Mouse (Mus musculus): ENCODE results near the gene Sco2. TPM values are rescaled to one million over a fixed set of nuclear protein-coding genes. Genes with fewer than 3 reads are reported as not detected.

Gene Sco2
- polyA plus RNA-seq (2015; fragmentation: Nextera tagmentation; extraction: Ambion mirVana): 5.5 and 5.6 TPM in 2 replicates

GRCm38 (mm10) chr15:89373762-89374248 is at the start of gene Sco2:
Sco2 (minus strand) TSS chr15:89373846.
- Histone ChIP-seq H3K4me1 (peaks cover 35% of the 10 kb centered on the region), H3K27ac (peak within 1 kb of the TSS; percentile 89), H3K9ac (peak within 1 kb of the TSS; percentile 71), H3K27me3 (peaks cover 32% of the 10 kb centered on the region), H3K4me2 (peak within 1 kb of the TSS; percentile 90), H3K9me3 (no peaks in the 10 kb centered on the region), H3K4me3 (peak within 1 kb of the TSS; percentile 70), H3K36me3 (peaks cover 38% of the 10 kb centered on the region)
- peak; percentile 58; the same call in 1 of the 2 replicates for ATAC-seq (ENCODE audit: insufficient number of reproducible peaks, low FRiP score, low TSS enrichment, low read depth)
- under 1% methylated on average over 42 of the region's 42 CpGs for WGBS

GRCm38 (mm10) chr15:89421938-89422337 is 48.3 kb upstream of the Sco2 start:
- Histone ChIP-seq H3K9me3 (no peaks in the 10 kb centered on the region), H3K27ac (no peak overlapping the region), H3K4me3 (no peak overlapping the region), H3K9ac (no peak overlapping the region), H3K27me3 (no peaks in the 10 kb centered on the region), H3K4me1 (0 out of 2 replicates have a peak, but pooled peaks cover 2% of the 10 kb centered on the region), H3K4me2 (no peak overlapping the region), H3K36me3 (peaks cover 32% of the 10 kb centered on the region)
- WGBS: 93% methylated on average over 9 of the region's 9 CpGs
- no peak for ATAC-seq (ENCODE audit: insufficient number of reproducible peaks, low FRiP score, low TSS enrichment, low read depth)

GRCm38 (mm10) chr15:89415282-89415681 is 41.6 kb upstream of the Sco2 start:
- WGBS: 88% methylated on average over 8 of the region's 8 CpGs
- no peak for ATAC-seq (ENCODE audit: insufficient number of reproducible peaks, low FRiP score, low TSS enrichment, low read depth)
- Histone ChIP-seq H3K4me2 (no peak overlapping the region), H3K27ac (no peak overlapping the region), H3K9ac (no peak overlapping the region), H3K36me3 (peaks cover 18% of the 10 kb centered on the region; the same call in 1 of the 2 replicates), H3K4me3 (no peak overlapping the region), H3K9me3 (no peaks in the 10 kb centered on the region), H3K27me3 (no peaks in the 10 kb centered on the region), H3K4me1 (no peaks in the 10 kb centered on the region)

- Histone ChIP-seq H3K36me3 (no peaks in the 10 kb centered on the region), H3K9ac (no peak within 1 kb of the TSS), H3K27ac (no peak within 1 kb of the TSS), H3K9me3 (no peaks in the 10 kb centered on the region), H3K27me3 (no peaks in the 10 kb centered on the region), H3K4me3 (no peak within 1 kb of the TSS), H3K4me2 (no peak within 1 kb of the TSS), H3K4me1 (no peaks in the 10 kb centered on the region)
- WGBS: 84% methylated on average over 22 of the region's 24 CpGs
- ATAC-seq (ENCODE audit: insufficient number of reproducible peaks, low FRiP score, low TSS enrichment, low read depth): no peak
These were observed 36.5 kb upstream of the Sco2 start, which contains the start of gene Syce3 for GRCm38 (mm10) chr15:89410118-89410517. Syce3 (minus strand) TSS chr15:89410503.

GRCm38 (mm10) chr15:89406691-89407090 is 33.0 kb upstream of the Sco2 start:
- Histone ChIP-seq H3K4me3 (no peak overlapping the region), H3K27ac (no peak overlapping the region), H3K9me3 (no peaks in the 10 kb centered on the region), H3K4me2 (no peak overlapping the region), H3K9ac (no peak overlapping the region), H3K4me1 (no peaks in the 10 kb centered on the region), H3K36me3 (no peaks in the 10 kb centered on the region), H3K27me3 (no peaks in the 10 kb centered on the region)
- no peak for ATAC-seq (ENCODE audit: insufficient number of reproducible peaks, low FRiP score, low TSS enrichment, low read depth)

- no peak overlapping the region for H3K27ac ChIP-seq
- no peaks in the 10 kb centered on the region for H3K9me3 ChIP-seq
- H3K9ac ChIP-seq: no peak overlapping the region
- no peaks in the 10 kb centered on the region for H3K36me3 ChIP-seq
- no peak overlapping the region for H3K4me3 ChIP-seq
- H3K4me1 ChIP-seq: no peaks in the 10 kb centered on the region
- no peak overlapping the region for H3K4me2 ChIP-seq
- 79% methylated on average over 10 of the region's 10 CpGs for WGBS
- H3K27me3 ChIP-seq: no peaks in the 10 kb centered on the region
- ATAC-seq (ENCODE audit: insufficient number of reproducible peaks, low FRiP score, low TSS enrichment, low read depth): no peak
These were observed 31.4 kb upstream of the Sco2 start for GRCm38 (mm10) chr15:89404831-89405623.

DNA sequence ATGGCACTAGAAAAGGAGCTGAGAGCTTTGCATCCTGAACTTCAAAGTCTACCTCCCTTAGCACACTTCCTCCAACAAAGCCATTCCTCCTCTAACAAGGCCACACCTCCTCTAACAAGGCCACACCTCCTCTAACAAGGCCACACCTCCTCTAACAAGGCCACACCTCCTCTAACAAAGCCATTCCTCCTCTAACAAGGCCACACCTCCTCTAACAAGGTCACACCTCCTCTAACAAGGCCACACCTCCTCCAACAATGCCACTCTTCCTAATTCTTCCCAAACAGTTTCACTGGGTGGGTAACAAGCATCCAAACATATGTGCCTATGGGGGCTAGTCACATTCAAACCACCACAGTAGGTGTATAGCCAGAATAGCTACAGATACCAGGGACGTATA is 28.8 kb upstream of the Sco2 start:
- no peaks in the 10 kb centered on the region for H3K27me3 ChIP-seq
- H3K27ac ChIP-seq: no peak overlapping the region
- H3K36me3 ChIP-seq: no peaks in the 10 kb centered on the region
- no peaks in the 10 kb centered on the region for H3K4me1 ChIP-seq
- H3K9ac ChIP-seq: no peak overlapping the region
- H3K4me3 ChIP-seq: no peak overlapping the region
- WGBS: 77% methylated on average over 1 of the region's 1 CpGs
- no peaks in the 10 kb centered on the region for H3K9me3 ChIP-seq
- H3K4me2 ChIP-seq: no peak overlapping the region
- ATAC-seq (ENCODE audit: insufficient number of reproducible peaks, low FRiP score, low TSS enrichment, low read depth): no peak

DNA sequence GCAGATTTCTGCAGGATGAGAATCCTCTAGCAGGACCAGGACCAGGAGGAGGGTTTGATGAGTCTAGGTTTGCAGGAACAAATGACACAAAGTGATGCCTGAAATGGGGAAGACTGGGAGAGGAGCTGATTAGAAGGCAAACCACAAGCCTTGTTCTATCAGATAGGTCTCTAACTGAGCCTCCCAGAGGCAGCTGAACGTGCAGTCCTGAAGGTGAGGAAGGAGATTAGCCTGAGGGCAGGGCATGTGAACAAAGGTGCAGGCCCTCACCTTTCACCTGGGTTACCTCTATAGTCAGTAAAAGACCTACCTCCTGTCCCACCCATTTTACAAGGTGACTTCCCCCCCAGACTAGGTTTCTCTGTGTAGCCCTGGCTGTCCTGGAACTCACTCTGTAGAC is 26.1 kb upstream of the Sco2 start:
- no peak overlapping the region for H3K4me3 ChIP-seq
- no peak overlapping the region for H3K27ac ChIP-seq
- H3K4me2 ChIP-seq: no peak overlapping the region
- no peaks in the 10 kb centered on the region for H3K36me3 ChIP-seq
- no peaks in the 10 kb centered on the region for H3K4me1 ChIP-seq
- H3K9ac ChIP-seq: no peak overlapping the region
- ATAC-seq (ENCODE audit: insufficient number of reproducible peaks, low FRiP score, low TSS enrichment, low read depth): no peak
- H3K27me3 ChIP-seq: no peaks in the 10 kb centered on the region
- 48% methylated on average over 1 of the region's 1 CpGs for WGBS
- H3K9me3 ChIP-seq: no peaks in the 10 kb centered on the region

GRCm38 (mm10) chr15:89398146-89398545 is 24.5 kb upstream of the Sco2 start:
- Histone ChIP-seq H3K27me3 (no peaks in the 10 kb centered on the region), H3K4me1 (no peaks in the 10 kb centered on the region), H3K27ac (no peak overlapping the region), H3K4me3 (no peak overlapping the region), H3K9me3 (no peaks in the 10 kb centered on the region), H3K4me2 (no peak overlapping the region), H3K36me3 (no peaks in the 10 kb centered on the region), H3K9ac (no peak overlapping the region)
- ATAC-seq (ENCODE audit: insufficient number of reproducible peaks, low FRiP score, low TSS enrichment, low read depth): no peak
- 69% methylated on average over 2 of the region's 2 CpGs for WGBS

DNA sequence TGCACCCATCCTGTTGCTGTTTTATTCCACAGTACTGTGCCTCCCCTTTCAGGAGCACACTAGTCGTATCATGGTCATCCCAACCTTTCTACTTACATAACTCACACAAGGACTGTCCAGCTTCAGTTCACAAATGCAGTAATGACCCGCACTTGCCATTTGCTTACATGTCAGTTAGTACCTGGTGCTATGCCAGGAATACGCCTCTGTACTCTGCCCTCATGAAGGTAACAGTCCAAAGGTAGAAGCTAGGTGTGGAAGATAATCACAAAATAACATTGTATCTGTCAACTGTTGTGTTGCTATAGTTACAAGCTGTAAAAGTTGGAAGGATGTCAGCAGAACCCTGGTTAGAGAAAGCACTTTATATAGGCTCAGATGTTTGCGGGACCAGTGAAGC is 23.2 kb upstream of the Sco2 start:
- Histone ChIP-seq H3K36me3 (no peaks in the 10 kb centered on the region), H3K4me1 (peaks cover 2% of the 10 kb centered on the region; the same call in 1 of the 2 replicates)
- no peak for ATAC-seq (ENCODE audit: insufficient number of reproducible peaks, low FRiP score, low TSS enrichment, low read depth)

DNA sequence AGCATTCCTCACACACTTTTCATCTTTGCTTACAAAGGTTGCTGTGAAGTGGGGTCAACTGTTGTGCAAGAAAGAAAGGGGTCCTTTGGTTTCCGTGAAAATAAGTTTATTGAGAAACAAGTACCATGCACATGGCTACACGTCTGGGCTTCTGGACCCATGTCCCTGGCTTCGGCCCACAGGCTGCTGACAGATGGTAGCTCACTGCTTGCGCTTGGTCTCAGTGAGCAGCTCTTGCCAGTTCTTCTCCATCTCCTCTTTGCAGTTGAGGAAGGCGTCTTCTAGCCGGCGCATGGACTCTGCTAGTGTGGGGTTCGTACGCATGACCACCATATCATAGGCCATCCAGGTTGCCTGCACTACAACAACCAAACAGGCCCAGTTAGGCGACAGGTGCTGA is 16.4 kb upstream of the Sco2 start:
- 92% methylated on average over 10 of the region's 10 CpGs for WGBS
- no peak overlapping the region for H3K27ac ChIP-seq

More for the DNA sequence above, 23.2 kb upstream of the Sco2 start:
- no peak overlapping the region for H3K4me2 ChIP-seq
- H3K9ac ChIP-seq: no peak overlapping the region
- no peak overlapping the region for H3K4me3 ChIP-seq
- no peaks in the 10 kb centered on the region for H3K27me3 ChIP-seq
- H3K27ac ChIP-seq: no peak overlapping the region
- 85% methylated on average over 4 of the region's 4 CpGs for WGBS
- no peaks in the 10 kb centered on the region for H3K9me3 ChIP-seq

DNA sequence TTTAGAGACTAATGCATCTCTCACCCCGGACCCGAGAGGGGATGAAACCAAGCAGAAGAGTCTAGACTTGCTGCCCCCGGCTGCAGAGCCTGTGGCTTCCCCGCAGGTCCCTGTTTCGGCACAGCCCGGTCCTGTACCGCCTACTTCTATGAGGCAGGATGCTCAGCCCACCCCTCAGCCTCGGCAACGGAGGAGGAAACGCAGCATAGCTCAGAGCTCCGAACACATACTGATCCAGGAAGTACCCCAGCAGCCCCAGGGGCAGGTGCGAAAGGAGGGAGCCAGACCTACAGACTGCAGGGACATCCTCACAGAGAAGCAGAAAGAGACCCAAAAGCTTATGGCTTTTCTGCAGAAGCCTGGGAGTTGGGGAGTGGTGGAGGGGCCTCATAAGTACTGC is 13.5 kb upstream of the Sco2 start:
- no peaks in the 10 kb centered on the region for H3K9me3 ChIP-seq
- 34% methylated on average over 12 of the region's 12 CpGs for WGBS
- no peak overlapping the region for H3K27ac ChIP-seq
- ATAC-seq (ENCODE audit: insufficient number of reproducible peaks, low FRiP score, low TSS enrichment, low read depth): no peak
- H3K27me3 ChIP-seq: peaks cover 8% of the 10 kb centered on the region
- H3K4me1 ChIP-seq: no peaks in the 10 kb centered on the region
- no peak overlapping the region for H3K9ac ChIP-seq
- H3K36me3 ChIP-seq: no peaks in the 10 kb centered on the region
- no peak overlapping the region for H3K4me3 ChIP-seq
- no peak overlapping the region for H3K4me2 ChIP-seq

More for the DNA sequence above, 16.4 kb upstream of the Sco2 start:
- Histone ChIP-seq H3K4me3 (no peak overlapping the region), H3K4me2 (no peak overlapping the region), H3K36me3 (no peaks in the 10 kb centered on the region), H3K27me3 (peaks cover 1% of the 10 kb centered on the region; the same call in 1 of the 2 replicates), H3K4me1 (peaks cover 2% of the 10 kb centered on the region; the same call in 1 of the 2 replicates), H3K9ac (no peak overlapping the region), H3K9me3 (no peaks in the 10 kb centered on the region)
- no peak for ATAC-seq (ENCODE audit: insufficient number of reproducible peaks, low FRiP score, low TSS enrichment, low read depth)
